Mouse (Mus musculus): ENCODE measurements around the gene 4931423N10Rik. TPM values are rescaled to one million over a fixed set of nuclear protein-coding genes. Genes with fewer than 3 reads are reported as not detected.

Gene 4931423N10Rik
- 12.4 and 15.8 TPM in 2 replicates for polyA plus RNA-seq (2012; rRNA removed)

GRCm38 (mm10) chr2:23207070-23207526 lies at the start of gene 4931423N10Rik:
Gene 4931423N10Rik (plus strand): TSS chr2:23207476.
- H3K4me3 ChIP-seq (ENCODE audit: control insufficient read depth, low read depth, low read length), result peak within 1 kb of the TSS; percentile 87
- H3K4me1 ChIP-seq (ENCODE audit: control insufficient read depth, insufficient read depth, low read length), result peaks cover 8% of the 10 kb centered on the region
- H3K27me3 ChIP-seq (ENCODE audit: control insufficient read depth, insufficient read depth, low read length), result no peaks in the 10 kb centered on the region
- peak; percentile 84; the same call in 1 of the 2 replicates for TF ChIP-seq POLR2A (IDR thresholded peaks at IDR 0.05; ENCODE audit: control insufficient read depth, low read depth, low read length)
- TF ChIP-seq CTCF (IDR thresholded peaks at IDR 0.05; ENCODE audit: control insufficient read depth, insufficient read depth, insufficient replicate concordance, low read depth, low read length), result no peak
- peak within 1 kb of the TSS; percentile 91 for H3K27ac ChIP-seq (ENCODE audit: control insufficient read depth, insufficient read depth, low read depth, low read length)
- H3K36me3 ChIP-seq (ENCODE audit: control insufficient read depth, insufficient read depth, low read length), result no peaks in the 10 kb centered on the region

DNA sequence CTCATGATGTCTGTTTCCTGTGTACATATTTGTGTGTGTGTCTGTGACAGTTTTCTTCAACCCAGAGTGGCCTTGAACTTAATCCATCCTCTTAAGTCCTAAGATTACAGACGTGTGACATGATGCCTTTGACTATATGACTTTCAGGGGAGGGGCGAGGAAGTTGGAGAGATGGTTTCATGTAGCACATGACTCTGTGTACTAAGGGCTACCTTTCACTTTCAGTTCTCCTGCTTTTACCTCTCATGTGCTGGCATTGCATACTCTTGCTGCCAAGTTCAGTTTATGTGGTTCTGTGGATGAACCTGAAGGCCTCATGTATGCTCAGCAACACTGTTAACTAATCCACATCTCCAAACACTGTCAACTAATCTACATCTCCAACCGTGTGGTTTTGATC lies 35.0 kb upstream of the 4931423N10Rik start:
- H3K36me3 ChIP-seq (ENCODE audit: control insufficient read depth, insufficient read depth, low read length), result no peaks in the 10 kb centered on the region
- no peak overlapping the region for H3K4me3 ChIP-seq (ENCODE audit: control insufficient read depth, low read depth, low read length)
- no peaks in the 10 kb centered on the region for H3K4me1 ChIP-seq (ENCODE audit: control insufficient read depth, insufficient read depth, low read length)
- no peaks in the 10 kb centered on the region for H3K27me3 ChIP-seq (ENCODE audit: control insufficient read depth, insufficient read depth, low read length)
- TF ChIP-seq CTCF (IDR thresholded peaks at IDR 0.05; ENCODE audit: control insufficient read depth, insufficient read depth, insufficient replicate concordance, low read depth, low read length), result no peak
- no peak for TF ChIP-seq POLR2A (IDR thresholded peaks at IDR 0.05; ENCODE audit: control insufficient read depth, low read depth, low read length)
- no peak overlapping the region for H3K27ac ChIP-seq (ENCODE audit: control insufficient read depth, insufficient read depth, low read depth, low read length)

GRCm38 (mm10) chr2:23194366-23194765 lies 12.9 kb upstream of the 4931423N10Rik start:
- no peak for TF ChIP-seq POLR2A (IDR thresholded peaks at IDR 0.05; ENCODE audit: control insufficient read depth, low read depth, low read length)
- TF ChIP-seq CTCF (IDR thresholded peaks at IDR 0.05; ENCODE audit: control insufficient read depth, insufficient read depth, insufficient replicate concordance, low read depth, low read length), result no peak
- Histone ChIP-seq H3K27ac (ENCODE audit: control insufficient read depth, insufficient read depth, low read depth, low read length) (no peak overlapping the region), H3K4me3 (ENCODE audit: control insufficient read depth, low read depth, low read length) (no peak overlapping the region), H3K4me1 (ENCODE audit: control insufficient read depth, insufficient read depth, low read length) (no peaks in the 10 kb centered on the region), H3K27me3 (ENCODE audit: control insufficient read depth, insufficient read depth, low read length) (no peaks in the 10 kb centered on the region), H3K36me3 (ENCODE audit: control insufficient read depth, insufficient read depth, low read length) (no peaks in the 10 kb centered on the region)

DNA sequence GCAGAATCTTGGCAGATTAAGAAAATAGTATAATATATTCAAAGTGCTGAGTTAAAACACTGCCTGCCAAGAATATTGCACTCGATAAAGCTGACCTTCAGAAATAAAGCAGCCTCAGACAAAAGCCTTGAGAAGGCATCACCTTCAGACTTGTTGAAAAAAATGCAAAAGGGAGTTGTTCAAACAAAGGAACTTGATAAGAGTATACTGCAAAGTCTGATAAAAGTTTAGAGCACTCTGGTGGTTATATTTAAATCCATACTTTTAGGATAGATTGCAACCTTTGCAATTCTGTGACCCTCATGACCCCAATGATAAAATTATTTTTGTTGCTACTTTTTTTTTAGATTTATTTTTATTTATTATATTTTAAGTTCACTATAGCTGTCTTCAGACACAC lies 6.2 kb upstream of the 4931423N10Rik start:
- no peak for TF ChIP-seq CTCF (IDR thresholded peaks at IDR 0.05; ENCODE audit: control insufficient read depth, insufficient read depth, insufficient replicate concordance, low read depth, low read length)
- no peak for TF ChIP-seq POLR2A (IDR thresholded peaks at IDR 0.05; ENCODE audit: control insufficient read depth, low read depth, low read length)
- Histone ChIP-seq H3K27ac (ENCODE audit: control insufficient read depth, insufficient read depth, low read depth, low read length) (no peak overlapping the region), H3K4me3 (ENCODE audit: control insufficient read depth, low read depth, low read length) (no peak overlapping the region), H3K4me1 (ENCODE audit: control insufficient read depth, insufficient read depth, low read length) (peaks cover 4% of the 10 kb centered on the region), H3K27me3 (ENCODE audit: control insufficient read depth, insufficient read depth, low read length) (no peaks in the 10 kb centered on the region), H3K36me3 (ENCODE audit: control insufficient read depth, insufficient read depth, low read length) (peaks cover 1% of the 10 kb centered on the region; the same call in 1 of the 2 replicates)

DNA sequence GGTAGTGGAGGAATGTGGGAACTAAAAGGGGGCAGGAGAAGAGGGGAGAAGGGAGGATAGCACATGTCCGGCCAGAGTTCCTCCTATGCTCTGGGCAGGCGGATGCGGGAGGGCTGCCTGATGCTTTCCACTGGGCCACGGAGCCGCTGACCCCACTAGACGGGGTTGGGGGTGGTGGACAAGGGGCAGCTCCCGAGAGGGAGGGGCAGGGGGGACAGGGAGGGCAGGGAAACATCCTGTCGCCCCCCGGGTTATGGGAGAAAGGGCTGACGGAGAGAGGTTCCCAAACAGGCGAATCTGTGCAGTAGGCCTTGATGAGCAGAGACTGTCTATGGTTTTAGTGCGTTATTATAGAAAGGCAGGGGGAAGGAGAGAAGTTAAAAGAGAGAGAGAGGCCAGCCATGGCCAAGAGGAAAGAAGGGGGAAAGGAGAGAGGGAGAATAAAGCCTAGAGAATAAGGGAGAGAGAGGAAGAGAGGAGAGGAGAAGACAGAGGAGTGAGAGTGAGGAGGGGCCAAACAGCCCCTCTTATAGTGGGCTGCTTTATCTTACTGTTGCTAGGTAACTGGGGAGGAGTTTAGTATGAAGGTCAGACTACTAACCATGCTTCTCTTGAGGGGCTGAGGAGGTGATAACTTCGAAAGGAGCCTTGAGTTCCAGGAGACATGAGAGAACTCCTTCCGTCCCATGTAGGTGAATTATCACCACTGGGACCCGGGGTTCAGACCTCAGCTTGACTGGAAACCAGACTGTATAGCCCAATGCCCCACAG lies 4.2 kb upstream of the 4931423N10Rik start:
- H3K27me3 ChIP-seq (ENCODE audit: control insufficient read depth, insufficient read depth, low read length), result no peaks in the 10 kb centered on the region

GRCm38 (mm10) chr2:23213661-23214060 lies 6.4 kb downstream of the 4931423N10Rik start:
- TF ChIP-seq POLR2A (IDR thresholded peaks at IDR 0.05; ENCODE audit: control insufficient read depth, low read depth, low read length) (no peak), CTCF (IDR thresholded peaks at IDR 0.05; ENCODE audit: control insufficient read depth, insufficient read depth, insufficient replicate concordance, low read depth, low read length) (no peak)
- Histone ChIP-seq H3K4me3 (ENCODE audit: control insufficient read depth, low read depth, low read length) (no peak overlapping the region), H3K4me1 (ENCODE audit: control insufficient read depth, insufficient read depth, low read length) (no peaks in the 10 kb centered on the region)

More for the DNA sequence above, 4.2 kb upstream of the 4931423N10Rik start:
- H3K36me3 ChIP-seq (ENCODE audit: control insufficient read depth, insufficient read depth, low read length), result peaks cover 1% of the 10 kb centered on the region; the same call in 1 of the 2 replicates
- H3K4me1 ChIP-seq (ENCODE audit: control insufficient read depth, insufficient read depth, low read length), result peaks cover 10% of the 10 kb centered on the region
- H3K4me3 ChIP-seq (ENCODE audit: control insufficient read depth, low read depth, low read length), result no peak overlapping the region
- TF ChIP-seq CTCF (IDR thresholded peaks at IDR 0.05; ENCODE audit: control insufficient read depth, insufficient read depth, insufficient replicate concordance, low read depth, low read length) (no peak), POLR2A (IDR thresholded peaks at IDR 0.05; ENCODE audit: control insufficient read depth, low read depth, low read length) (no peak)
- H3K27ac ChIP-seq (ENCODE audit: control insufficient read depth, insufficient read depth, low read depth, low read length), result 0 out of 2 replicates have a peak overlapping the region, but pooled peaks have one; percentile 44

DNA sequence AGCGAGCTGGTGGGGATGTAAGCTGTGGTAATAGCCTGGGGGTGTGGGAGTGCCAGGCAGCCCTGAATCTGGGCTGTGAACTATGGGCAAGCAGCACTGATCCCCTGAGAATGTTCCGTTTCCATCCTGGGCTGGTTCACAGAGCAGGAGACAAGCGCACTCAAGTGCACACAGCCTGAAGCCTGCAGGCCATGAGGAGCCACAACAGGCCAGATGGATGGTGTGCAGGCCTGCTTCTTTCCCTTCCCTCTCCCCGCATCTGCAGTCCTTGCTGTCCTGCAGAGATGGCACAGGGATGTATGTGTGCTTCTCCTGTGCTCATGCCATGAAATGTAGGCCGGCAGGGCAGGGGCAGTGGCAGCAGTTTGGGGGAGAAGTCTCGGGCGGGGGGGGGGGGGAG lies 17.9 kb downstream of the 4931423N10Rik start:
- Histone ChIP-seq H3K4me1 (ENCODE audit: control insufficient read depth, insufficient read depth, low read length) (no peaks in the 10 kb centered on the region), H3K27me3 (ENCODE audit: control insufficient read depth, insufficient read depth, low read length) (no peaks in the 10 kb centered on the region), H3K27ac (ENCODE audit: control insufficient read depth, insufficient read depth, low read depth, low read length) (no peak overlapping the region), H3K4me3 (ENCODE audit: control insufficient read depth, low read depth, low read length) (no peak overlapping the region), H3K36me3 (ENCODE audit: control insufficient read depth, insufficient read depth, low read length) (no peaks in the 10 kb centered on the region)
- no peak for TF ChIP-seq CTCF (IDR thresholded peaks at IDR 0.05; ENCODE audit: control insufficient read depth, insufficient read depth, insufficient replicate concordance, low read depth, low read length)
- no peak for TF ChIP-seq POLR2A (IDR thresholded peaks at IDR 0.05; ENCODE audit: control insufficient read depth, low read depth, low read length)

More at GRCm38 (mm10) chr2:23213661-23214060, 6.4 kb downstream of the 4931423N10Rik start:
- H3K36me3 ChIP-seq (ENCODE audit: control insufficient read depth, insufficient read depth, low read length), result no peaks in the 10 kb centered on the region
- H3K27me3 ChIP-seq (ENCODE audit: control insufficient read depth, insufficient read depth, low read length), result no peaks in the 10 kb centered on the region
- H3K27ac ChIP-seq (ENCODE audit: control insufficient read depth, insufficient read depth, low read depth, low read length), result no peak overlapping the region

Measured in testis, adult 2 months (tissue).